9 mouse cellular contexts compared by ENCODE assay signal in the genomic region with DNA sequence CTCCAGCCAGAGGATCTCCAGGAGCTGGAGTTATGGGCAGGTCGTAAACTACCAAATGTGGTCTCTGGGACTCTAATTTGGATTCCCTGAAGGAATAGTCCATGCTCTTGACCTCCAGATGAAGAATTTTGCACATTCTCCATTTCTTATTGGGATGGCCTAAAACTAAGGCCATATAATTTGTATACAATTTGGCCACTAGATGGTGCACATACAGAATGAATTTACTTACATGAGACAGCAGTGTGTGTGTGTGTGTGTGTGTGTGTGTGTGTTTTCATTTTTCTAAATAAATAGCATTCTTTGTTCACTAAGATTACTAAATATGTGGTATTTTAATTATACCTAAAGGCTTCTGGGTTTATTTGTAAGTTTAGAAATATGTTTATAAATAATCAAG.
DNase-seq lines count a peak whose midpoint lies in the region; ATAC-seq and TF ChIP-seq lines count a peak whose summit lies in the region.
"Had no signal": no experiment of that assay in that cellular context is flagged by ENCODE, and none has a peak within 500 bp of the region (broad histone marks: within the 10 kb centered on the region; RNA-seq: fewer than 3 reads in every experiment).

No protein-coding gene starts in this region.

- H3K9ac ChIP-seq in intestine, postnatal 0 days (ENCODE audit: low read depth, low read length): no peak overlapping the region
- H3K9ac ChIP-seq in intestine, embryonic 16.5 days (ENCODE audit: low read depth, low read length): no peak overlapping the region
- no peak overlapping the region for H3K9ac ChIP-seq in stomach, postnatal 0 days (ENCODE audit: low read length)
- H3K9ac ChIP-seq: embryonic facial prominence, embryonic 12.5 days had no signal

- no peak overlapping the region for H3K27ac ChIP-seq in intestine, postnatal 0 days (ENCODE audit: low read depth, low read length)
- no peak overlapping the region for H3K27ac ChIP-seq in intestine, embryonic 16.5 days (ENCODE audit: low read length)
- H3K27ac ChIP-seq in thymus, adult 2 months (ENCODE audit: control insufficient read depth, insufficient read depth, low read length): no peak overlapping the region
- H3K27ac ChIP-seq in stomach, postnatal 0 days (replicated peaks): no peak overlapping the region
- H3K27ac ChIP-seq: embryonic facial prominence, embryonic 12.5 days had no signal

- no peak overlapping the region for H3K4me3 ChIP-seq in intestine, postnatal 0 days (ENCODE audit: low read depth, low read length)
- no peak overlapping the region for H3K4me3 ChIP-seq in intestine, embryonic 16.5 days (ENCODE audit: low read length)
- H3K4me3 ChIP-seq in thymus, adult 2 months (ENCODE audit: control insufficient read depth, insufficient read depth, low read length): no peak overlapping the region
- H3K4me3 ChIP-seq in stomach, postnatal 0 days (ENCODE audit: low read depth, low read length): no peak overlapping the region
- H3K4me3 ChIP-seq: embryonic facial prominence, embryonic 12.5 days had no signal

- H3K27me3 ChIP-seq in intestine, postnatal 0 days (replicated peaks; ENCODE audit: control insufficient read depth, insufficient read depth, low read length): no peaks in the 10 kb centered on the region
- no peaks in the 10 kb centered on the region for H3K27me3 ChIP-seq in intestine, embryonic 16.5 days (replicated peaks; ENCODE audit: control insufficient read depth, insufficient read depth, low read length)
- H3K27me3 ChIP-seq in thymus, adult 2 months (ENCODE audit: control insufficient read depth, insufficient read depth, low read length): no peaks in the 10 kb centered on the region
- H3K27me3 ChIP-seq in stomach, postnatal 0 days (ENCODE audit: control insufficient read depth, insufficient read depth, low read length): no peaks in the 10 kb centered on the region
- H3K27me3 ChIP-seq: embryonic facial prominence, embryonic 12.5 days had no signal

- H3K36me3 ChIP-seq in intestine, postnatal 0 days (ENCODE audit: control insufficient read depth, insufficient read depth): no peaks in the 10 kb centered on the region; the same call in 1 of the 2 replicates
- H3K36me3 ChIP-seq in intestine, embryonic 16.5 days (ENCODE audit: control insufficient read depth, insufficient read depth, low read length): no peaks in the 10 kb centered on the region
- H3K36me3 ChIP-seq in thymus, adult 2 months (ENCODE audit: control insufficient read depth, insufficient read depth, low read length): no peaks in the 10 kb centered on the region
- H3K36me3 ChIP-seq in stomach, postnatal 0 days (ENCODE audit: control insufficient read depth, insufficient read depth, low read length): no peaks in the 10 kb centered on the region

- no peak for ATAC-seq in intestine, postnatal 0 days
- no peak for ATAC-seq in intestine, embryonic 16.5 days
- ATAC-seq in common myeloid progenitor, adult 5-6 weeks (replicated peaks; ENCODE audit: low read depth, poor library complexity, severe bottlenecking): peak; percentile 68; the same call in 1 of the 2 replicates
- no peak for ATAC-seq in stomach, postnatal 0 days (ENCODE audit: low FRiP score, low TSS enrichment)

- peak; percentile 34 for DNase-seq in thymus, postnatal 0 days (ENCODE audit: low spot score)
- DNase-seq in thymus, adult 2 months: no peak
- DNase-seq in stomach, postnatal 0 days (ENCODE audit: low spot score): no peak
- DNase-seq in frontal cortex, postnatal 10 days (ENCODE audit: low spot score in 2 of 2): no peak
- DNase-seq in gastrocnemius, postnatal 10 days: no peak

- peak; percentile 80 for TF ChIP-seq CTCF in intestine, postnatal 0 days (IDR thresholded peaks at IDR 0.05; ENCODE audit: low read depth)
- TF ChIP-seq CTCF in thymus, adult 2 months (IDR thresholded peaks at IDR 0.05; ENCODE audit: borderline replicate concordance, control insufficient read depth, extremely low read depth, insufficient read depth, low read length, poor library complexity): no peak
- TF ChIP-seq CTCF in stomach, postnatal 0 days (IDR thresholded peaks at IDR 0.05; ENCODE audit: low read depth): peak; percentile 78

- no peaks in the 10 kb centered on the region for H3K4me1 ChIP-seq in intestine, postnatal 0 days (replicated peaks; ENCODE audit: control insufficient read depth, insufficient read depth, low read length)
- no peaks in the 10 kb centered on the region for H3K4me1 ChIP-seq in intestine, embryonic 16.5 days (ENCODE audit: control insufficient read depth, insufficient read depth, low read length)
- H3K4me1 ChIP-seq in thymus, adult 2 months (replicated peaks; ENCODE audit: control insufficient read depth, insufficient read depth, low read length): no peaks in the 10 kb centered on the region
- no peaks in the 10 kb centered on the region for H3K4me1 ChIP-seq in stomach, postnatal 0 days (replicated peaks; ENCODE audit: control insufficient read depth, insufficient read depth)
- H3K4me1 ChIP-seq: embryonic facial prominence, embryonic 12.5 days had no signal

- H3K4me2 ChIP-seq in intestine, postnatal 0 days (replicated peaks; ENCODE audit: low read depth): no peak overlapping the region
- no peak overlapping the region for H3K4me2 ChIP-seq in intestine, embryonic 16.5 days (ENCODE audit: low read depth, low read length)
- no peak overlapping the region for H3K4me2 ChIP-seq in stomach, postnatal 0 days (replicated peaks; ENCODE audit: low read depth)
- H3K4me2 ChIP-seq: embryonic facial prominence, embryonic 12.5 days had no signal

- WGBS in intestine, postnatal 0 days: 85% methylated on average over 1 of the region's 1 CpGs
- WGBS in intestine, embryonic 16.5 days: 85% methylated on average over 1 of the region's 1 CpGs
- WGBS in thymus, adult 2 months: 98% methylated on average over 1 of the region's 1 CpGs
- WGBS in stomach, postnatal 0 days: 90% methylated on average over 1 of the region's 1 CpGs

- H3K9me3 ChIP-seq in intestine, postnatal 0 days (ENCODE audit: control insufficient read depth): no peaks in the 10 kb centered on the region
- H3K9me3 ChIP-seq in intestine, embryonic 16.5 days (ENCODE audit: control insufficient read depth, low read length): no peaks in the 10 kb centered on the region
- no peaks in the 10 kb centered on the region for H3K9me3 ChIP-seq in stomach, postnatal 0 days (ENCODE audit: control insufficient read depth, low read length)
- H3K9me3 ChIP-seq: embryonic facial prominence, embryonic 12.5 days had no signal

- TF ChIP-seq EP300 in stomach, postnatal 0 days (optimal IDR thresholded peaks at IDR 0.05): no peak

- TF ChIP-seq POLR2A in thymus, adult 2 months (IDR thresholded peaks at IDR 0.05; ENCODE audit: control insufficient read depth, extremely low read depth, insufficient read depth, low read length, poor library complexity): no peak
